Mouse (Mus musculus): Measurements from ENCODE around the gene Polk.

GRCm38 (mm10) chr13:96477226-96477625 lies 65.2 kb downstream of the Polk start:
- no peak for TF ChIP-seq CTCF (conservative IDR thresholded peaks at IDR 0.05; ENCODE audit: low read length)
- no peak for TF ChIP-seq NANOG (IDR thresholded peaks at IDR 0.05; ENCODE audit: borderline replicate concordance, low read length)
- no peak for TF ChIP-seq POU5F1 (IDR thresholded peaks at IDR 0.05; ENCODE audit: borderline replicate concordance, low read length)

Data from E14TG2a.4 (cell line).